Mouse (Mus musculus) thymus, adult 2 months (tissue): Measurements from ENCODE around the gene Ptpn1. TPM values are rescaled to one million over a fixed set of nuclear protein-coding genes. Genes with fewer than 3 reads are reported as not detected.

Experiments used
- DNase-seq: peaks from one replicate; pipeline ENCODE4 v3.0.0; 2021
- H3K27ac ChIP-seq: fragments of 200-500 bp; 2 replicates; pipeline ENCODE4 v1.5.1; 2012; ENCODE audit warnings: low read length, control low read depth; ENCODE audit not compliant: control insufficient read depth, insufficient read depth
- H3K27me3 ChIP-seq: fragments of 200-500 bp; 2 replicates; pipeline ENCODE4 v1.6.1; 2012; ENCODE audit warnings: mild to moderate bottlenecking, low read length, moderate library complexity, mixed read lengths; ENCODE audit not compliant: control insufficient read depth, insufficient read depth
- H3K36me3 ChIP-seq: fragments of 200-500 bp; 2 replicates; pipeline ENCODE4 v1.6.1; 2012; ENCODE audit warnings: mild to moderate bottlenecking, low read length, moderate library complexity; ENCODE audit not compliant: control insufficient read depth, insufficient read depth
- H3K4me1 ChIP-seq: fragments of 200-500 bp; replicated peaks from 2 replicates; pipeline ENCODE4 v1.6.1; 2012; ENCODE audit warnings: low read length; ENCODE audit not compliant: control insufficient read depth, insufficient read depth
- H3K4me3 ChIP-seq: fragments of 200-500 bp; 2 replicates; pipeline ENCODE4 v1.5.1; 2012; ENCODE audit warnings: mild to moderate bottlenecking, low read length, control low read depth, moderate library complexity; ENCODE audit not compliant: control insufficient read depth, insufficient read depth
- CTCF ChIP-seq: fragments of 200-500 bp; IDR thresholded peaks from 2 replicates; pipeline ENCODE4 v1.5.1; 2012; ENCODE audit warnings: mild to moderate bottlenecking, control low read depth, low read length, moderate library complexity, borderline replicate concordance; ENCODE audit not compliant: control insufficient read depth, poor library complexity, insufficient read depth; ENCODE audit errors: extremely low read depth
- POLR2A ChIP-seq: fragments of 200-500 bp; IDR thresholded peaks from 2 replicates; pipeline ENCODE4 v1.6.1; 2012; ENCODE audit warnings: mild to moderate bottlenecking, low read length, control low read depth, moderate library complexity; ENCODE audit not compliant: control insufficient read depth, poor library complexity, insufficient read depth; ENCODE audit errors: extremely low read depth
- WGBS: fragments of 180-500 bp; shearing (Covaris S2); methylation state at CpG from one replicate; pipeline ENCODE4 v1.1.7; 2018; 5-methylcytosine and 5-hydroxymethylcytosine counted together
- polyA plus RNA-seq: library from polyadenylated mRNA; depleted of rRNA; stranded (reverse); fragments of >200 nt; gene quantifications from 2 replicates; pipeline ENCODE4 v1.2.3, GENCODE M21; 2012

Gene Ptpn1
- polyA plus RNA-seq, 1 experiment = 97.8 TPM

- Histone ChIP-seq H3K4me1 (no peaks in the 10 kb centered on the region), H3K27ac (no peak overlapping the region), H3K27me3 (no peaks in the 10 kb centered on the region), H3K4me3 (no peak overlapping the region), H3K36me3 (no peaks in the 10 kb centered on the region)
- DNase-seq = peak; percentile 87
- no peak for TF ChIP-seq POLR2A
- peak; percentile 98 for TF ChIP-seq CTCF
- WGBS = 2% methylated on average over 30 of the region's 30 CpGs
Measured at GRCm38 (mm10) chr2:167894948-167895372, 36.9 kb upstream of the Ptpn1 start.

- H3K36me3 ChIP-seq = no peaks in the 10 kb centered on the region
- no peaks in the 10 kb centered on the region for H3K27me3 ChIP-seq
- no peak overlapping the region for H3K4me3 ChIP-seq
- TF ChIP-seq CTCF (no peak), POLR2A (no peak)
- WGBS = 88% methylated on average over 8 of the region's 8 CpGs
- no peak for DNase-seq
- no peak overlapping the region for H3K27ac ChIP-seq
- no peaks in the 10 kb centered on the region for H3K4me1 ChIP-seq
Measured at GRCm38 (mm10) chr2:167897896-167898295, 34.0 kb upstream of the Ptpn1 start.

- 83% methylated on average over 16 of the region's 16 CpGs for WGBS
- TF ChIP-seq CTCF (no peak), POLR2A (no peak)
- Histone ChIP-seq H3K27ac (no peak overlapping the region), H3K36me3 (no peaks in the 10 kb centered on the region), H3K27me3 (no peaks in the 10 kb centered on the region), H3K4me3 (no peak overlapping the region), H3K4me1 (no peaks in the 10 kb centered on the region)
- no peak for DNase-seq
Measured at GRCm38 (mm10) chr2:167899989-167900421, 31.9 kb upstream of the Ptpn1 start.

- WGBS = 87% methylated on average over 9 of the region's 9 CpGs
- Histone ChIP-seq H3K27me3 (no peaks in the 10 kb centered on the region), H3K36me3 (no peaks in the 10 kb centered on the region), H3K4me3 (no peak overlapping the region), H3K27ac (no peak overlapping the region), H3K4me1 (no peaks in the 10 kb centered on the region)
- TF ChIP-seq POLR2A (no peak), CTCF (no peak)
- DNase-seq = no peak
Measured at GRCm38 (mm10) chr2:167902116-167902703, 29.6 kb upstream of the Ptpn1 start.

- H3K36me3 ChIP-seq = no peaks in the 10 kb centered on the region
- no peaks in the 10 kb centered on the region for H3K27me3 ChIP-seq
- 92% methylated on average over 11 of the region's 11 CpGs for WGBS
- H3K4me1 ChIP-seq = no peaks in the 10 kb centered on the region
- no peak overlapping the region for H3K4me3 ChIP-seq
- no peak overlapping the region for H3K27ac ChIP-seq
- DNase-seq = no peak
- no peak for TF ChIP-seq POLR2A
- TF ChIP-seq CTCF = no peak
Measured at GRCm38 (mm10) chr2:167903242-167903952, 28.5 kb upstream of the Ptpn1 start.

GRCm38 (mm10) chr2:167904621-167905367 is 27.1 kb upstream of the Ptpn1 start:
- Histone ChIP-seq H3K36me3 (no peaks in the 10 kb centered on the region), H3K27ac (no peak overlapping the region), H3K27me3 (no peaks in the 10 kb centered on the region), H3K4me3 (no peak overlapping the region), H3K4me1 (0 out of 2 replicates have a peak, but pooled peaks cover 2% of the 10 kb centered on the region)
- TF ChIP-seq POLR2A = no peak
- no peak for TF ChIP-seq CTCF
- WGBS = 95% methylated on average over 12 of the region's 12 CpGs
- DNase-seq = no peak
